Mouse (Mus musculus) bone marrow, adult 2 months (tissue): ENCODE data around the gene Lrrc1. TPM values are rescaled to one million over a fixed set of nuclear protein-coding genes. Genes with fewer than 3 reads are reported as not detected.

ENCODE experiments used
- H3K27ac ChIP-seq: fragments of 200-500 bp; 2 replicates; pipeline ENCODE4 v1.5.1; 2012; ENCODE audit warnings: low read depth, mild to moderate bottlenecking, control low read depth, inconsistent platforms, low read length; ENCODE audit not compliant: control insufficient read depth, poor library complexity, insufficient read depth
- H3K4me1 ChIP-seq: fragments of 200-500 bp; 2 replicates; pipeline ENCODE4 v1.6.1; 2011; ENCODE audit warnings: low read length; ENCODE audit not compliant: control insufficient read depth, insufficient read depth
- H3K4me3 ChIP-seq: fragments of 200-500 bp; replicated peaks from 2 replicates; pipeline ENCODE3; 2011; ENCODE audit warnings: mild to moderate bottlenecking, low read depth, low read length, control low read depth; ENCODE audit not compliant: control insufficient read depth
- CTCF ChIP-seq: fragments of 200-500 bp; IDR thresholded peaks from 2 replicates; pipeline ENCODE4 v1.5.1; 2011; ENCODE audit warnings: low read length, control low read depth; ENCODE audit not compliant: control insufficient read depth, insufficient read depth
- POLR2A ChIP-seq: fragments of 200-500 bp; IDR thresholded peaks from 2 replicates; pipeline ENCODE4 v1.6.1; 2011; ENCODE audit warnings: low read depth, mild to moderate bottlenecking, control low read depth, low read length, borderline replicate concordance; ENCODE audit not compliant: control insufficient read depth
- WGBS: fragments of 180-500 bp; shearing (Covaris S2); methylation state at CpG from one replicate; pipeline ENCODE4 v1.1.7; 2018; 5-methylcytosine and 5-hydroxymethylcytosine counted together
- polyA plus RNA-seq: library from polyadenylated mRNA; stranded (reverse); fragments of >200 nt; gene quantifications from 2 replicates; pipeline ENCODE4 v1.2.4, GENCODE M21; 2011; ENCODE audit warnings: low replicate concordance; ENCODE audit not compliant: missing spikeins, insufficient read depth, insufficient read length

Gene Lrrc1
- polyA plus RNA-seq, 1 experiment, result 5.7 TPM

DNA sequence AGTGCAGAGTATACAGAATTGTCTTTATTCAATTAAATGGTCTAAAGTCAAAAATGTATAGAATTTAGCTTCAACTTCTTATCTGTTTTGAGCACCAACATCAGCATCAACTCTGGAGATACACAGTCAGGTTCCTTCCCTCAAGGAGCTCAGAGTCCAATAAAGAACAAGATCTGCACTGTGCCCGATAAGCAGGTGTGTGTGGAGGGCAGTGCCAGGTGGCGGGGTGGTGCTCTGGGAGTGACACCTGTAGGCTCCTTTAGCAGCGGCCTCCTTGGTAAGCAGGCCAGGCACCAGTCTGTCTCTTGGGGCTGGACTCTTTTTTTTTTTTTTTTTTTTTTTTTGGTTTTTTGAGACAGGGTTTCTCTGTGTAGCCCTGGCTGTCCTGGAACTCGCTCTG is 20.9 kb downstream of the Lrrc1 start:
- WGBS, result 79% methylated on average over 4 of the region's 4 CpGs
- Histone ChIP-seq H3K4me3 (no peak overlapping the region), H3K4me1 (peaks cover 8% of the 10 kb centered on the region), H3K27ac (no peak overlapping the region)
- TF ChIP-seq CTCF, result no peak
- TF ChIP-seq POLR2A, result no peak

DNA sequence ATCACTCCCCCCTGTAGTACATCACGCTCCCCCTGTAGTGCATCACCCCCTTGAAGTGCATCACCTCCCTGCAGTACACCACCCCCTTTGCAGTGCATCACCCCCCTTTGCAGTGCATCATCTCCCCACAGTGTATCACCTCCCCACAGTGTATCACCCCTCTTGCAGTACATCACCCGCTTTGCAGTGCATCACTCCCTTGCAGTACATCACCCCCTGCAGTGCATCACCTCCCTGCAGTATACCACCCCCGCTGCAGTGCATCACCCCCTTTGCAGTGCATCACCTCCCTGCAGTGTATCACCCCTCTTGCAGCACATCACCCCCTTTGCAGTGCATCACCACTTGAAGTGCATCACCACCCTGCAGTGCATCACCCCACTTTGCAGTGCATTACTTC is 22.2 kb downstream of the Lrrc1 start:
- Histone ChIP-seq H3K27ac (no peak overlapping the region), H3K4me3 (no peak overlapping the region), H3K4me1 (peaks cover 6% of the 10 kb centered on the region)
- no peak for TF ChIP-seq CTCF
- WGBS, result 93% methylated on average over 3 of the region's 3 CpGs

DNA sequence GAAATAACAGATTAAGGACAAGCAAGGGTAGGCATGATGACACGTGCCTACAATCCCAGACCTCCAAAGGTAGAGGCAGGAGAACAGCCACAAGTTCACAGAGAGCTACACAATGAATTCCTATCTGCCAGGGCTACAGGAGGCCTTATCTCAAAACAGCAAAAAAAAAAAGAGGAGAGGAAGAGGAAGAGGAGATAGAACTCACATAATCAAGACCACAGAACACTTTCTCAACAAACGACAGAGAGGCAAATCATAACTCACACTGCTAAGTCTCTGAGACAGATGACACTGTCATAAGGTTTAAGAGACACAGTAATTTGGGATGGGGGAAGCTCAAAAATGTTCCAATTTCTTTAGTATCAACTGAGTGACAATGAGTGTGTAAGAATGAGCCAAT is 25.5 kb downstream of the Lrrc1 start:
- TF ChIP-seq POLR2A (no peak), CTCF (no peak)
- no peak overlapping the region for H3K27ac ChIP-seq
- H3K4me3 ChIP-seq, result no peak overlapping the region
- WGBS, result 22% methylated on average over 2 of the region's 2 CpGs
- H3K4me1 ChIP-seq, result peaks cover 2% of the 10 kb centered on the region; the same call in 1 of the 2 replicates

DNA sequence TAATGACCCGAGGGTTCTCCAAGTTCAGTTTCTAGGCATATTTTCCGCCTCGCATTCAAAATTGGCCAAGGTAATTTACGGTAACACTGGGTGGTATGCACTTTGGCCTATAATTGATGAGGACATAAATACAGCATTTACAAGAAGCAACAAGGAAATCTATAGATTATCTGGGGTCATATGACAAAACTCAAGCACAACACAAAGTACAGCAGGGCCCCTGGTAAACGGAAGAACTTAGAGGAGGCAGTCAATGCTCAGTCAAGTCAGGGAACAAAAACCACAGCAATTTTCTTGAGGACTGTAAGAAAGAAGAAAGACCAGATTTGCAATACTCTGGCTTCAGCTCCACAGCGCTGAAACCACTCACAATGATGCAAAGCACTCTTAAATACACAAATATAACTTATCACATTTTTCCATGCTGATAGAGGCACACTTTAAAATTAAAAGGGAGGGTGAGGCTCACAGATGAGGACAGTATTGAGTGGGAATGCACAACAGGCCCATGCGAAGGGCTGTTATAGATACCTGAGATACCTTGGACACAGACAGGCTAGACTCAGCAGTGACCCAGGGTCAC is 27.8 kb downstream of the Lrrc1 start:
- TF ChIP-seq POLR2A (no peak), CTCF (no peak)
- H3K27ac ChIP-seq, result no peak overlapping the region
- peaks cover 2% of the 10 kb centered on the region; the same call in 1 of the 2 replicates for H3K4me1 ChIP-seq
- 82% methylated on average over 7 of the region's 7 CpGs for WGBS
- no peak overlapping the region for H3K4me3 ChIP-seq

DNA sequence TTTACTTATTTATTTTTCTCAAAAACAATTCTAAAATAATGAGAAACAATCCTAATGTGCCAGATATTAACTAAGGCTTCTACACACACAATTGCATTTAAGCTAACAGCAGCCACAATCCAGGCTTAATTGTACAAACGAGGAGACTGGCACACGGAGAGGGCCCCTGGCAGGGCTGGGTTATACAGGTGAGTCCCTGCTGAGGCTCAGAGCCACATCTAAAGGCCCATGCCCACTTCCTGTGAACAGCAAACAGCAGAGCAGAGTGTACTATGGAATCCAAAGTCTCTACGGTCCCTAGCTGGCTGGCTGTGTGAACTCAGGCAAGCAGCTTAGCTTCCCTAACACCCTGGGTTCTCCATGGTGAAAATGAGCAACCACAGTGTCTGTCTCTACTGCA is 30.8 kb downstream of the Lrrc1 start:
- peaks cover under 1% of the 10 kb centered on the region; the same call in 1 of the 2 replicates for H3K4me1 ChIP-seq
- H3K4me3 ChIP-seq, result no peak overlapping the region
- TF ChIP-seq CTCF (no peak), POLR2A (no peak)
- 77% methylated on average over 3 of the region's 3 CpGs for WGBS
- H3K27ac ChIP-seq, result no peak overlapping the region

DNA sequence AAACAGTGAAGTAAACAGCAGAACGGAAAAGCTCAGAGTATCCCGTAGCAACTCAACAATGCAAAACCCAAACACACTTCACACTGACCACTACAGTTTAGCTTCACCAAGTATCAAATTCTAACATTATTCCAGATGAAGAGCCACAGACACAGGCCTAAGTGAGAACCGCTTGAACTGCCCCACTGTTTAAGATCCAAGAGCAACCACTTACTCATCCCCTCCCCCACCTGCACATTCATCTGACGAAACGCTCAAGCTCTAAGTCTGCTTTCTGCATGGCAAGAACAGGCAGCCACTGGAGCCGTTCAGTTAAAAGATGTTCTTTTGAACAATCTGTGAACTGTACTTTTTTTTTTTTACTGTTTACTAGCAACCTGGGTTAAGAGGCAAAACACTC is 32.5 kb downstream of the Lrrc1 start:
- no peak overlapping the region for H3K27ac ChIP-seq
- 79% methylated on average over 6 of the region's 6 CpGs for WGBS

DNA sequence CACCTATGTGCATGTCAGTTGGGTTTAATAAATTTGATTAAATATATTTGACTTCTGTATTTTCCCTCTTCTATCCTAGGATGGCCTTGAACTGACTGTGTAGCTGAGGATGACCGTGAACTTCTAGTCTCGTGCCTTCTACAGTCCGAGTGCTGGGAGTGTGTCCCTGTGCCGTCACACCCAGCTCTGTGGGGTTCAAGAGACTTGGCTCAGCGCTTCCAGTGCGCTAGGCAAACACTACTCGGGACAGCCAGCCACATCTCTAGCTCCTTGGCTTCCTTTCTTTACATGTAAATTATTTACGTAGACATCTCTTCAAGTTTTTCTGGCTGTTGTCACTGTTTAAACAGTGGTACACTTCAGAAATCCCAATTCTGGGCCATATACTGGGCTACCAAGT is 34.1 kb downstream of the Lrrc1 start:
- H3K27ac ChIP-seq, result no peak overlapping the region
- TF ChIP-seq POLR2A (no peak), CTCF (no peak)
- no peak overlapping the region for H3K4me3 ChIP-seq
- no peaks in the 10 kb centered on the region for H3K4me1 ChIP-seq
- 85% methylated on average over 8 of the region's 8 CpGs for WGBS

More for the DNA sequence above, 32.5 kb downstream of the Lrrc1 start:
- TF ChIP-seq POLR2A (no peak), CTCF (no peak)
- H3K4me1 ChIP-seq, result no peaks in the 10 kb centered on the region
- no peak overlapping the region for H3K4me3 ChIP-seq

DNA sequence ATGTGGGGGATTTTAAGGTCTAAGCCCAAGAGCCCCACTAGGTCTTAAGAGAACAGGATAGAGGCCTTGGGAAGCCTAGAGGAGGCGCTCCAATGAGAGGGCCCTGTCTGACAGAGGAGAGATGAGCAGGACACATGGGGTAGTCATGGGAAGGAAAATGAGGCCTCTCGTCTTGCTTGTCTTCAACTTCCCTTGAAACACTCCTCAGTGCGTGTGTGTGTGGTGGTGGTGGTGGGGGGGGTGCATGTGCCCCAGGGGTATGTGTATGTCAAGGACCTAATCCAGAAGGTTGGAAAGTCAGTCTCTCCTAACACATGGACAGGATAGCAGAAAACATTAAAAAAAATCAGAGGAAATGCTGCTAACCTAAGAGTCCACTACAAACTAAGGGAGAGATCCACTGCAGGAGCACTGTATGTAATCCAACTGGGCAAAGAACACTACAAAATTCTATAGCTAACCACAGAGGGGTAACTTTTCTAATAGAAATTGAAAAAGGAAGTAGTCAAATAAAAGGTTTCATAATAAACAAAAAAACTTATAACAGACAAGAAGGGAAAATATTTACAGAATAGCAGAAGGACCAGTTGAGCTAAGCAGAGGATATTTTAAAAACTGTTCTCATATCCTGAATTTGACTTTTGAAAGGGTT is 36.8 kb downstream of the Lrrc1 start:
- WGBS, result 51% methylated on average over 3 of the region's 3 CpGs
- H3K4me1 ChIP-seq, result no peaks in the 10 kb centered on the region
- TF ChIP-seq POLR2A (no peak), CTCF (no peak)
- no peak overlapping the region for H3K27ac ChIP-seq
- H3K4me3 ChIP-seq, result no peak overlapping the region
